Mouse (Mus musculus): ENCODE measurements at regions not wholly inside any gene's neighbourhood (a gene's known extent, or its start where the extent isn't known, plus 50 kb on each side); places are given as distances from the start of the nearest gene placed in this dataset.

GRCm38 (mm10) chr8:109399616-109400015 lies 94.2 kb upstream of the Pmfbp1 start:
- TF ChIP-seq HCFC1 (IDR thresholded peaks at IDR 0.05; ENCODE audit: borderline replicate concordance, insufficient read depth, low read length) (no peak), MAFK (IDR thresholded peaks at IDR 0.05; ENCODE audit: insufficient read depth, low read depth, low read length) (no peak), ZNF384 (IDR thresholded peaks at IDR 0.05; ENCODE audit: low read depth, low read length) (no peak)
